Mouse (Mus musculus): ENCODE measurements around the gene Ttc5. TPM values are rescaled to one million over a fixed set of nuclear protein-coding genes. Genes with fewer than 3 reads are reported as not detected.
A peak's percentile ranks its signal among the peaks of the same experiment; 100 is the strongest.

The Ttc5 gene
- polyA plus RNA-seq (2014; fragmentation: Nextera tagmentation; extraction: Ambion mirVana), result 51.7 and 55.8 TPM in 2 replicates

DNA sequence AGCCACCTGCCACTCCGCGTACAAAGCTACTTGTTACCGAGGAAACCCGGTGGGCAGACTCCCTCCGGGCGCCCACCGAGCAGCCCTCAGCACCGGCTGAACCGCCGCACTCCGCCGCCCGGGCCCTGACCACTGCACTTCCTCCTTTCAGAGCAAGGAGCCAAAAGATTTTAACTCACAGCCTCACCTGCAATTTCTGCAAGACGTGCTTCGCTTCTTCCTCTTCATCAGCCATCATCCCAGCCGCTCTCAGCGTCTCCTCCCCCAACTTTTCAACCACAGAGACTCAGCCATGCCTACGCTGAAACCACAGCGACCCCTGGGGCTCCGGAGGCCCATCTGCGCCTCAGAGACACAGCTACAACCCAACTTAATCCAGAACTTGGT, at the start of gene Ttc5:
Gene Ttc5 (minus strand): TSS at position 269 of the 387 bp plus-strand sequence.
- Histone ChIP-seq H3K4me2 (peak within 1 kb of the TSS; percentile 63), H3K36me3 (ENCODE audit: control insufficient read depth, insufficient read depth, low read length) (peaks cover 6% of the 10 kb centered on the region; the same call in 1 of the 2 replicates), H3K9me3 (replicated peaks; ENCODE audit: control insufficient read depth, low read length) (no peaks in the 10 kb centered on the region), H3K27me3 (ENCODE audit: control insufficient read depth, insufficient read depth, low read length) (no peaks in the 10 kb centered on the region), H3K9ac (ENCODE audit: low read depth, low read length) (peak within 1 kb of the TSS; percentile 83), H3K4me3 (ENCODE audit: low read depth, low read length) (peak within 1 kb of the TSS; percentile 88), H3K27ac (ENCODE audit: low read depth, low read length) (0 out of 2 replicates have a peak within 1 kb of the TSS, but pooled peaks have one; percentile 22), H3K4me1 (ENCODE audit: control insufficient read depth, insufficient read depth, low read length) (0 out of 2 replicates have a peak, but pooled peaks cover 2% of the 10 kb centered on the region)
- peak; percentile 90 for ATAC-seq (replicated peaks; ENCODE audit: insufficient number of reproducible peaks, low FRiP score, low TSS enrichment)
- WGBS (ENCODE audit: insufficient replicate concordance), result under 1% methylated on average over 21 of the region's 21 CpGs

DNA sequence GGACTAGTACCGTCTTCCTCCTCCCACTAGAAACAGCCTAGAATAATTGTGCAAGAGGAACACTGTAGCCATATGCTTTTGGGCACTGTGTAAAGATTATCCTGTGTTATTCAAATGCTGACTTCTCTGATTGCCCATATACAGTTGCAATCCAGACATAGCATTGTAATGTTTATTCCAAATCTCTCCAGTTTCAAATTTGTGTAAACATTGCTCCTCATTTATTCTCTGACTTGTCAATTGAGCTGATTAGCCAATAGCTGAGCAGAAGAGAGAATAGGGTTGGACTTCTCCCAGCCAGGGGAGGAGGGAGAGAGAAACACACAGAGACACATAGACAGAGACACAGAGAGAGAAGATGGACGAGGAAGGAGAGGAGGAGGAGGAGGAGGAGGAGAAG, 49.1 kb upstream of the Ttc5 start:
- Histone ChIP-seq H3K9ac (ENCODE audit: low read depth, low read length) (no peak overlapping the region), H3K36me3 (ENCODE audit: control insufficient read depth, insufficient read depth, low read length) (no peaks in the 10 kb centered on the region), H3K4me1 (ENCODE audit: control insufficient read depth, insufficient read depth, low read length) (no peaks in the 10 kb centered on the region), H3K4me3 (ENCODE audit: low read depth, low read length) (no peak overlapping the region), H3K4me2 (no peak overlapping the region), H3K27ac (ENCODE audit: low read depth, low read length) (no peak overlapping the region), H3K27me3 (ENCODE audit: control insufficient read depth, insufficient read depth, low read length) (no peaks in the 10 kb centered on the region), H3K9me3 (replicated peaks; ENCODE audit: control insufficient read depth, low read length) (no peaks in the 10 kb centered on the region)
- 55% methylated on average over 2 of the region's 2 CpGs for WGBS (ENCODE audit: insufficient replicate concordance)
- no peak for ATAC-seq (replicated peaks; ENCODE audit: insufficient number of reproducible peaks, low FRiP score, low TSS enrichment)

DNA sequence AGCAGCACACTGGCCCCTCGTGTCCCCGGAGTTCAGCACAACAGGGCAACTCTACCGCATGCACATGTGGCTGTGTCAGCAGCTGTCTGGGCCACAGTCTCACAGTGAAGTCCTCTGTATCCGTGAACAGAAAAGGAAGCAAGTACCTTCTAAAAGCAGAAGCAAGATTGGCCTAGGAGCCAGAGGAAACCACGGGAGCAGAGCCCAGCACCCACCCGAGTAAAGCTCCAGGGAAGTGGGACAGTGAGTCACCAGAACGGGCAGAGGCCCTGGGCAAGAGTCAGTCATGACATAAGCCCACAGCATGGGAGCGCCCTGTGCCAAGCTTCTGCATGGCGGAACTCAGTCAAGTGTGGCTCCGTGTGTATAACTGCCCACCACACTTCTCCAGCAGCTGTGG, 48.6 kb upstream of the Ttc5 start:
- no peak for ATAC-seq (replicated peaks; ENCODE audit: insufficient number of reproducible peaks, low FRiP score, low TSS enrichment)
- Histone ChIP-seq H3K27me3 (ENCODE audit: control insufficient read depth, insufficient read depth, low read length) (no peaks in the 10 kb centered on the region), H3K4me3 (ENCODE audit: low read depth, low read length) (no peak overlapping the region), H3K36me3 (ENCODE audit: control insufficient read depth, insufficient read depth, low read length) (0 out of 2 replicates have a peak, but pooled peaks cover under 1% of the 10 kb centered on the region), H3K9ac (ENCODE audit: low read depth, low read length) (no peak overlapping the region), H3K27ac (ENCODE audit: low read depth, low read length) (no peak overlapping the region), H3K4me2 (no peak overlapping the region), H3K9me3 (replicated peaks; ENCODE audit: control insufficient read depth, low read length) (no peaks in the 10 kb centered on the region), H3K4me1 (ENCODE audit: control insufficient read depth, insufficient read depth, low read length) (no peaks in the 10 kb centered on the region)
- 85% methylated on average over 10 of the region's 10 CpGs for WGBS (ENCODE audit: insufficient replicate concordance)

DNA sequence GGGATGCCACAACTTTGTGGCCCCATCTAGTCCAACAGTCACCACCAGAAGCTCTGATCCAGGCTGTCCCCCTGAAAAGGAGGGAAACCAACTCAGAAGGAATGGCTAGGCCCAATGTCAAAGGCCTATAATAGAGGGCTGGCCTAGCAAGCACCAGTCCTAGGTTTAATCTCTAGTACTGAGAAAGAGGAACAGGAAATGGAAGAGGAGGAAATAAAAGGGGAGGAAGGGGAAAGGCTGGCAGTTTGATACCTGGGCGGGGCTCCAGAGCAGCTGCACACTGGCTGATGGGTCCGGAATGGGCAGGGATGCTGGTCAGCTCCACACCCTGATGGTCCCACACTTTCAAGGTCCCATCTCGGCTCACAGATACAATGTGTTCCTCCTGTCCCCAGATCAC, 44.6 kb upstream of the Ttc5 start:
- no peaks in the 10 kb centered on the region for H3K9me3 ChIP-seq (replicated peaks; ENCODE audit: control insufficient read depth, low read length)
- no peak for ATAC-seq (replicated peaks; ENCODE audit: insufficient number of reproducible peaks, low FRiP score, low TSS enrichment)
- no peaks in the 10 kb centered on the region for H3K27me3 ChIP-seq (ENCODE audit: control insufficient read depth, insufficient read depth, low read length)
- no peak overlapping the region for H3K4me3 ChIP-seq (ENCODE audit: low read depth, low read length)
- WGBS (ENCODE audit: insufficient replicate concordance), result 66% methylated on average over 3 of the region's 3 CpGs
- H3K4me2 ChIP-seq, result no peak overlapping the region
- no peak overlapping the region for H3K27ac ChIP-seq (ENCODE audit: low read depth, low read length)
- 0 out of 2 replicates have a peak, but pooled peaks cover 4% of the 10 kb centered on the region for H3K36me3 ChIP-seq (ENCODE audit: control insufficient read depth, insufficient read depth, low read length)
- H3K4me1 ChIP-seq (ENCODE audit: control insufficient read depth, insufficient read depth, low read length), result no peaks in the 10 kb centered on the region
- no peak overlapping the region for H3K9ac ChIP-seq (ENCODE audit: low read depth, low read length)

DNA sequence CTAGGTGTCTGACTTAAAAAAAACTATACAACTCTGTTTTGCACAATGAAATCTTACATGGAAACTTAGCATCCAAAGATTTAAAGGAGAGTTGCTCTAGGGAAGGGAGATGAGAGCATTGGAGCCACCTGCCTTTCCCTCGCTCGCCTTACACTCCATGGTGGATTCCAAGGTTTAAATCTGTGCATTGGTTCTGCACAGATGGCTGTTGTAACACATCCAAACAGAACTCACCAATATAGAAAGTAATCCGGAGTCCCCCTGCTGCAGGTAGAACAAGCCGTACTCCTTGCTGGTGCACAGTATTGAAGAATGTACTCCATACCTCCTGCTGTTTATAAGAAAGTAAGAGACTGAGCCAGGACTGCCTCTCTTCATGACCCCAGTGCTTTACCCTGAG, 41.3 kb upstream of the Ttc5 start:
- WGBS (ENCODE audit: insufficient replicate concordance), result 83% methylated on average over 4 of the region's 4 CpGs
- Histone ChIP-seq H3K4me1 (ENCODE audit: control insufficient read depth, insufficient read depth, low read length) (no peaks in the 10 kb centered on the region), H3K27ac (ENCODE audit: low read depth, low read length) (no peak overlapping the region), H3K9me3 (replicated peaks; ENCODE audit: control insufficient read depth, low read length) (no peaks in the 10 kb centered on the region), H3K27me3 (ENCODE audit: control insufficient read depth, insufficient read depth, low read length) (no peaks in the 10 kb centered on the region), H3K4me2 (no peak overlapping the region), H3K4me3 (ENCODE audit: low read depth, low read length) (no peak overlapping the region), H3K9ac (ENCODE audit: low read depth, low read length) (no peak overlapping the region), H3K36me3 (ENCODE audit: control insufficient read depth, insufficient read depth, low read length) (peaks cover 16% of the 10 kb centered on the region)
- ATAC-seq (replicated peaks; ENCODE audit: insufficient number of reproducible peaks, low FRiP score, low TSS enrichment), result no peak

DNA sequence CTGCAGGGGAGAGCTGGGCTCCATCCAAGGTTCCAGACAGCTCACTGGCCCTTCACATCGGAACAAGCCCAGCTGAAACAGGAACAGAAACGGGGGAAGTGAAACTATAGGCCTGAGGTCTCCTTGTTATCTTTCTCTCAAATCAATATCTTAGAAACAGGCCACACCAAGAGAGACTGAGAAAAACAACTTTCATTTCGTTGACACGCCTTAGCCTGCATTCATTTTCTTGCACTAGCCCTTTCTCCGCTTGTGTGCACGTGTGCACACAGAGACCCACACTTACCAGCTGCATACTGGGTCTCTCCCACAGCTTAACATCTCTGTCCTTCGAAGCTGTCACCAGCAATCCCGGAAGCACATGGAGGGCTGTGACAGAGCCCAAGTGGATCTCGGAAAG, 38.9 kb upstream of the Ttc5 start:
- Histone ChIP-seq H3K36me3 (ENCODE audit: control insufficient read depth, insufficient read depth, low read length) (peaks cover 28% of the 10 kb centered on the region), H3K9me3 (replicated peaks; ENCODE audit: control insufficient read depth, low read length) (no peaks in the 10 kb centered on the region), H3K4me2 (no peak overlapping the region), H3K4me3 (ENCODE audit: low read depth, low read length) (no peak overlapping the region), H3K27me3 (ENCODE audit: control insufficient read depth, insufficient read depth, low read length) (no peaks in the 10 kb centered on the region), H3K4me1 (ENCODE audit: control insufficient read depth, insufficient read depth, low read length) (no peaks in the 10 kb centered on the region), H3K27ac (ENCODE audit: low read depth, low read length) (no peak overlapping the region), H3K9ac (ENCODE audit: low read depth, low read length) (no peak overlapping the region)
- no peak for ATAC-seq (replicated peaks; ENCODE audit: insufficient number of reproducible peaks, low FRiP score, low TSS enrichment)
- 85% methylated on average over 9 of the region's 9 CpGs for WGBS (ENCODE audit: insufficient replicate concordance)

DNA sequence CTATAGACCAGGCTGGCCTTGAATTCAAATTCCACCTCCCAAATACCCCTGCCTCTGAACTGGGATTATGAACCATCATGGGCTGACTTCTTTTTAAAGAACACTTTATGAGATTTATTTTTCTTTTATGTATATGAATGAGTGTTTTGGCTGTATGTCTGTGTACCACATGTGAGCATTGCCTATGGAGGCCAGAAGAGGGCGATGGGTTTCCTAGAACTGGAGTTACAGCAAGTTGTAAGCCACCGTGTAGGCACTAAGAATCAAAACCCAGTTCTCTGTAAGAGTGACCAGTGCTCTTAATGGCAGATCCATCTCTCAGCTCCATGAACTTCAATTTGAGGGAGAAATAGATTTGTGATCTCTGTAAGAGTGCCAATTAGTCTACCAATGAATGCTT, 37.9 kb upstream of the Ttc5 start:
- no peaks in the 10 kb centered on the region for H3K27me3 ChIP-seq (ENCODE audit: control insufficient read depth, insufficient read depth, low read length)
- H3K4me3 ChIP-seq (ENCODE audit: low read depth, low read length), result no peak overlapping the region
- ATAC-seq (replicated peaks; ENCODE audit: insufficient number of reproducible peaks, low FRiP score, low TSS enrichment), result no peak
- H3K36me3 ChIP-seq (ENCODE audit: control insufficient read depth, insufficient read depth, low read length), result peaks cover 28% of the 10 kb centered on the region
- WGBS (ENCODE audit: insufficient replicate concordance), result 75% methylated on average over 2 of the region's 2 CpGs
- H3K9ac ChIP-seq (ENCODE audit: low read depth, low read length), result no peak overlapping the region
- H3K4me2 ChIP-seq, result no peak overlapping the region
- no peaks in the 10 kb centered on the region for H3K4me1 ChIP-seq (ENCODE audit: control insufficient read depth, insufficient read depth, low read length)
- no peaks in the 10 kb centered on the region for H3K9me3 ChIP-seq (replicated peaks; ENCODE audit: control insufficient read depth, low read length)
- no peak overlapping the region for H3K27ac ChIP-seq (ENCODE audit: low read depth, low read length)

DNA sequence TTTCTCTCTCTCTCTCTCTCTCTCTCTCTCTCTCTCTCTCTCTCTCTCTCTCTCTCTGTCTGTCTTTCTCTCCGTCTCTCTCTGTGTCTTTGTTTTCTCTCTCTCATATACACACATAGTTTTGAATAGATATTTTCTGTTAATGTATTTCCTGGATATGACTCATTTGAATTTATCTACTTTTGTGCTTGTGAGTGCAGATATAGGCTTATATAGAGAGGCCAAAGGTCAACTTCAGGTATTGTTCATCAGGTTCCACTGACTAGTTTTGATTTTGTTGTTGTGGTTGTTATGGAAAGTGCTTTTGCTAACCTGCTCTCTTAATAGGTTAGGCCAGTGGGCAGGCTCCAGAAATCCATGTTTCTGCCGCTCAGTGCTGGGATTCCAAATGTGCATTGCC, 27.7 kb upstream of the Ttc5 start:
- no peaks in the 10 kb centered on the region for H3K9me3 ChIP-seq (replicated peaks; ENCODE audit: control insufficient read depth, low read length)
- H3K4me2 ChIP-seq, result no peak overlapping the region
- H3K27ac ChIP-seq (ENCODE audit: low read depth, low read length), result no peak overlapping the region
- H3K4me3 ChIP-seq (ENCODE audit: low read depth, low read length), result no peak overlapping the region
- no peaks in the 10 kb centered on the region for H3K4me1 ChIP-seq (ENCODE audit: control insufficient read depth, insufficient read depth, low read length)
- 90% methylated on average over 2 of the region's 2 CpGs for WGBS (ENCODE audit: insufficient replicate concordance)
- H3K9ac ChIP-seq (ENCODE audit: low read depth, low read length), result no peak overlapping the region
- no peak for ATAC-seq (replicated peaks; ENCODE audit: insufficient number of reproducible peaks, low FRiP score, low TSS enrichment)
- no peaks in the 10 kb centered on the region for H3K27me3 ChIP-seq (ENCODE audit: control insufficient read depth, insufficient read depth, low read length)
- peaks cover 15% of the 10 kb centered on the region for H3K36me3 ChIP-seq (ENCODE audit: control insufficient read depth, insufficient read depth, low read length)

DNA sequence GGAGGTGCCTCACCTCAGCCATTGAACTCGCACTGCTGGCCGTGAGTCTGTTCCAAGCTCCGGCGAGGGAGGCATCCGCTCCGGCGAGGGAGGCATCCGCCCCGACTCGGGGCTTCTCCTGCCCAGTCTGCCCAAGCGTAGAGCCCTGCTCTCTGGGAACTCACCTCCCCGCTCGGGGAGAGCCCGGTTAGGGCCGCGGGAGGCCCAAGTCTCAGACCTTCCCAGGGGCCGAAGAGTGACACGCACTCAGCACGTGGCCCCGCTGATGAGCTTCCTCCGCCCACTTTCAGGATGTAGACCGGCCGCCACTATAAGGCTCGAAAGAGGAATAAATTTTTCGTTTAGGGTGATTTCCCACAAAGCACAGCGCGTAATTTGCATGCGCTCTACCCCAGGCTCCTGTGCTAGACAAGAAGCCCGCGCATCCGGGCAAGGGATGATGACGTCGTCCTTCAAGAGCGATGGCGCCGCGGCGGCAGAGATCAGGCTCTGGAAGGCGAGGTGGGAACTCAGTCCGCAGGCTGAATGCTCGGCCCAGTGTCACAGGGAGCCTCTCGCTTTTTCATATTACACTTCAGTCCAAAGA, 22.3 kb upstream of the Ttc5 start, which contains the start of the genes Ccnb1ip1 and Parp2:
Gene Ccnb1ip1 (minus strand): TSS at position 246 of the 586 bp plus-strand sequence.
Gene Parp2 (plus strand): TSS at position 355 of the 586 bp plus-strand sequence.
- Histone ChIP-seq H3K9me3 (replicated peaks; ENCODE audit: control insufficient read depth, low read length) (no peaks in the 10 kb centered on the region), H3K4me3 (ENCODE audit: low read depth, low read length) (peak within 1 kb of the TSS; percentile 66), H3K9ac (ENCODE audit: low read depth, low read length) (peak within 1 kb of the TSS; percentile 85), H3K4me2 (peak within 1 kb of the TSS; percentile 70), H3K4me1 (ENCODE audit: control insufficient read depth, insufficient read depth, low read length) (no peaks in the 10 kb centered on the region), H3K27ac (ENCODE audit: low read depth, low read length) (peak within 1 kb of the TSS; percentile 89), H3K27me3 (ENCODE audit: control insufficient read depth, insufficient read depth, low read length) (no peaks in the 10 kb centered on the region), H3K36me3 (ENCODE audit: control insufficient read depth, insufficient read depth, low read length) (peaks cover 2% of the 10 kb centered on the region; the same call in 1 of the 2 replicates)
- ATAC-seq (replicated peaks; ENCODE audit: insufficient number of reproducible peaks, low FRiP score, low TSS enrichment), result peak; percentile 99
- under 1% methylated on average over 42 of the region's 42 CpGs for WGBS (ENCODE audit: insufficient replicate concordance)
